Mouse (Mus musculus) ES-CJ7 (cell line): ENCODE measurements around the gene Usp21.

ENCODE experiments used
- DNase-seq: peaks from one replicate; pipeline ENCODE4 v3.0.0; 2011; ENCODE audit warnings: low read depth, low spot score

Gene Usp21

DNA sequence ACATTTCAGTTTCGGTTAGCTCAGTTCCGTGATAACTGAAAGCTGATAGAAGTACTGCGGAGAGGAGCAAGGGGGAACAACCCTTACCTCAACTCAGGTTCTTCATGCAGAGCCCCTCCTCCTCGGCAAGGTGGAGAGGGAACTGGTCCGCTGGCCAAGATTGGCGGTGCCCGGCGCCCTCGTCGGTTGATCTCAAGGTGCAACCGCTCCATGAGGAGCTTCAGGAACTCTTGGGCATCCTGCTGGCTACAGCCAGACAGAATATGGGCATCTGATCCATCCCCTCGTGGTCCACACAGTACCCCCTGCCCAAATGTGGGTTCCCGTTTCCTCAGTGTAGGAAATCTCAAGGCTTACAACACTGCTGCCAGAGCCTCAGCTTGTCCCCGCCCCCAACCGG lies 3.3 kb downstream of the Usp21 start:
- DNase-seq: no peak

DNA sequence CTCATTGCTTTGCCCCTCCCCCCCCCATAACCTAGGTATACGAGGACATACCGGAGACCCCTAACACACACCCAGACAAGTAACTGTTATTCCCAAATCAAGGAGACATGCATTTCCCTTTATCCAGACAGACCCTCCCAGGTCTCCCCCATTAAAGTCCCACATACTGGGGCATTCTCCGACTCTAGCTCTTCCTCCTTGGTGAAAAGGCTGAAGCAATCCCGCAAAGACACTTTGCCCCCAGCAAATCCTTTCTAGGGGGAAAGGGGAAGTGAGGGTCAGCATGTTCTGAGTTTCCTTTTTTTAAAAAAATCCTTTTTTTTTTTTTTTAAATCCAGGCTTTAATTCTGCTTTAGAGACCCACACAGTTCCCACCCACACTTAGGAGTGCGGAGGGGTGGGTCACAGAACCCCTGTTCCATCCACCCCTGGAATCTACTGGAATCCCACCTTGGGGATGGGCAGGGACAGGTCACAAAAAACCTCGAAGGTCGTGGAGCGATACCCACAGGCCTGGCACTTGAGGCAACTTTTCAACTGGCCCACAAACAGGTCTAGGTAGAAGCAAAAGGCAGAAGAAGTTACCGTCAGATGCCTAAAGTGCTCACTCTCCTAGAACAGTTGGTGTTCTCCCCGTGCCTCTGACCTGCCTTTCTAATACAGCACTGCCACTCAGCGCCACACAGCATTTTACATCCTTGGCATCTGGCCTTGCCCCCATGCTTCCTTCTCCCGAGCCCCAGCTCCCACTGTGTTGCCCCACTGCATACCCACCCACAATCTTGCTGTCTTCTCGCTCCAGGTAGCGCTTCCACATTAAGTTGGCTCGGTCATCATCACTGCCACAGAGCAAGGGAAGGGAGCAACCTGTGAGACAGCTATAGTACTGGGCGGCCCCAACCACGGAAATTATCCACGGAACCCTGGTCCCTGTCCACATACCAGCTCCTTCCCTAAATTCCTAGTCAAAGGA lies 4.3 kb downstream of the Usp21 start:
- no peak for DNase-seq

DNA sequence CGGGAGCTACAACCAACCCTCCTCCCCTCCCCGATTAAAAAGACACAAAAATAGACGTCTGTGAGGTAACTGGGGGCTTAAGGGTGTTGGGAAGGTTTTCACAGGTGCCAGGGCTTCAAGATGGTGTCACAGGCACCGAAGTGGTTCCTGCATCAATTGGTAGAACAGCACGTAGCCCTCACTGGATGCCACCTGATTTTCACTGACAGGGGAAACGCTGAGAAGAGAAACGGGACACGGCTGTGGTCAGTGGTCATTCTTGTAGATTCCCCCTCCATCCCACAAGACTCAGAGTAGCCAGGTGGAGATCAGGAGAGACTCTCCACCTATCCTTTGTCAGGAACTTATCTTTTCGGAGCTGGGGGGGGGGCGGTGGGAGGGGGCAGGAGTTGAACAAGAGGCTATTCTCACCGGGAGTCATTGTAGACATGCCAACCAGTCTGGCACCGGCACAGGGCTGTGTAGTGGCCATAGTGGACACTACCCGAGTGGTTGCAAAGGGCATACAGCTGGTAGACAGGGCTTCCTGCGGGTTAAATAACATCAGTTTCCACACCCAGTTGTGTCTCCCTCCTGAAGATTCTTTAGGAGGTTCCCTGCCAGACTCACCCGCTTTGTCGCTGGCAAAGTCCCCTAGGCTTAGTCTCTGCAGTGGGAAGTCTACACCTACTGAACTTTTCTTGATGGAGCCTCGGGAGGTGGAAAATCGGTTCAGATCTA lies 5.5 kb downstream of the Usp21 start:
- DNase-seq: no peak

DNA sequence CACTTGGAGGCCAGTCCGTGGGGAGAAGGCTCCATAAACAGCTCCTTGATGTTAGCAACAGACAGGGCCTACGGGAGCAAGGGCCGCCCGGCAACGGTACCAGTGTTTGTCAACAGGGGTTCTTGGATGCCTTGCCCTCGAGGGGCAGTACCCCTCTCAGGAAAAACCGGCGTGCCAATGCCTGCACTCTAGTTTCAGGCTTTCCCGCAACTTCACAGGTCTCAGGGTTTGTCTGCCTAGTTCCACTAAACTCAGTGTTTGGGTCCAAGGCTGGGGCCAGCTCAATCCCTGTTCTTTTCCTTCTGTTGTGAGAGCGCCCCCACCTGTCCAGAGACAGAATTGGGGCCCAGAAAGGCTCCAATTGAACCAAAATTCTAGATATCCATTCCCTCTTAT lies 6.3 kb downstream of the Usp21 start:
- peak; percentile 74 for DNase-seq

DNA sequence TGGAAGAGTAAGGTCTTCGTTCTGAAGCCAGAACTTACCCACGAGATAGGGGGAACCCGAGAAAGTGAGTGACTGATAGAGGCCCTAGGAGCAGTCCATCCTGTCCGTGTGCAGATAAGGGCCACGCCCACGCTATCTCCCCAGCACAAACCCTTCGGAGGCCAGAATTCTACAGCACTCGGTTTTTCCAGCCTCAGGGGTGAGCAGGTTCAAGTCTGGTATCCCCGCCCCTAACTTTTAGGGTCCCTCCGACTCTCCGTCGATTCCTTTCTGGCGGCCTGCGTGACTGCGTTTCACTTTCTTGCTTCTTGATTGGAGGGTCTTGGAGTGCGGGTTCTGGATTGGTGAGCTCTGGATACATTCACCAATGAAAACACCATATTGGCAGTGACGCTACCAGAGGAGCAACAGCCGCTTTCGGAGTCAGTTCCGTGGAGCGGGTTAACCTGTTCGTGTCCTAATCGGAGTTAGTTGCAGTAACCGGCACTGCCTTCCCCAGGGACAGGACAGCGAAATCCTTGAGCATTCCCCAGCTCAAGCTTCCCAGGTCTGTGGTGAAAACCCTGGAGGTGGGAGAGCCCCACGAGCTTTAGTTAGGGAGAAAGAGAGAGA lies 6.8 kb downstream of the Usp21 start, which contains the start of gene Ppox:
TSS of gene Ppox (minus strand) at position 271 of the 612 bp plus-strand sequence.
- DNase-seq: peak; percentile 99

DNA sequence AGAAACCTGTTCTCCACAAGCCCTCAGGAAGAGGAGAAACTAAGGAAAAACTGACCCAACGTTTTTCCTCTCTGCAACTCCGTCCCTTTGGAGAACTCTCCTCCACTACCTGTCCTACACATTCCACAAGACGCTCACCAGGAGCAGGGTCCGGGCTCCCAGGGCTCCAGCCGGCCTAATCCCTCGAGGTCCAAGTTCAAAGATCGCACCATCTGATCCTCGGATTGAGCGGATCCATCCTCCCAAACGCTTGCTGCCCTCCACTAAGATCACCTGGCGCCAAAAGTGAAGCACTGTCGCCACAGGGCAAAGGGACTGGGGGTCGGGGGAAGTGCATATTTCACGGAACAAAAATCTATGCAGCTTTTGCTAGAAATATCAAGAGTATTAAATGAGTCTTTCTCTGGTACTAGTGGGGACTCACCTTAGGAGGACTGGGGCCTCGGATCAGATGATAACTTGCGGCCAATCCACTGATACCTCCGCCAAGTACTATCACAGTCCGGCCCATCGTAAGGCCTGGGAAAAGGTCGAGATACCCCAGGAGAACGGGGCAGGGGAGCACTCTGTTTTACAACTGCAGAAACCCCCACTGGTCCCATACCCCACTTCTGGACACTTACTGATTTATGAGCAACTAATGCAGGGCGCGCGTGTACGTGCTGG lies 7.4 kb downstream of the Usp21 start:
- DNase-seq: no peak

DNA sequence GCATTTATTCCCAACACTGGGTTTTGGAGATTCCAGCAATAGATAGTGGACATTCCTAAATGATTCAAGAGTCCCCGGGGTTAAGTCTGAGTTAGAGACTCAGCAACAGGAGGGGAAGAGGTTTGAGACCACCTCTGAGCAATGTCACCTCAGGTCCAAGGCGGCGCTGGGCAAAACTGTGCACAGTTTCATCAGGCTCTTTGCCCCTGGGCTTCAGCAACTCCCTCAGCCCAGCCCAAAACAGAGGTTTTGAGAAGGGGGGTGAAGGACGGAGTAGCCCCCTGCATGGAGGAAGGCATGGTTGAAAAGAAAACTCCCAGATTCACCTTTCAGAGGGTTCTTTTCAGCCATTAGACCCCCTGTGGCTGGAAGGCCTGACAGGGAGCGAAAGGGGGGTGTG lies 8.1 kb downstream of the Usp21 start:
- no peak for DNase-seq

DNA sequence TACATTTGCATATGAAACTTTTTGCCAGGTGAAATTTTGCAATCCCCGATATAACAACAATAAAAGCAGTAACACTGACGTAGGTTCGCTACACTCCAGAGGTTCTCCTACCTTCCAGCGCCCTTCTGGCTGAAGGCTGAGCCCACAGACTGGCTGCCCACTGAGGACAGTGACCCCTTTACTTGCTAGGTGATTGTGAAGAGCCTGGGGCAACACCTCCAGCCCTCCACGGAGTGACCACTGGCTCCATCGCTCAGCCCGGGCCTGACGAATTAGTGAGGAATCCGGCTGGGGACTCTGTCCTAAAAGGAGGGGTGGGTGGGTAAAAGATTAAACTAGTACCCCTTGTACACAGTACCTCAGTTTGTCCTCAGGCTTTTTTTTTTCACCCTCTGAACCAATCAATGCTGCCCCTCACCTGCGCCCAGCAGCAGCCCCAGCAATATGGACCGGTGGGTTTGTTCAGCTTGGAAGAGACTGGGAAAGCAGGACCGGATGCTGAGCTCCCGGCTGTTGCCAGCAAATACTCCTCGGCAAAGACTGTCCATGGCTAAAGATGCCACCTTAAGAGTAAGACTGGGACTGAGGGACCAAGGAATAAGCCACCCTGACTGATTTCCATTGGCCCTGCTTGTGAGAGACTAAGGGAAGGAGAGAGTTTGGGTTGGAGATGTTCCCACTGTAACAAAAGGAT lies 8.6 kb downstream of the Usp21 start:
- no peak for DNase-seq

DNA sequence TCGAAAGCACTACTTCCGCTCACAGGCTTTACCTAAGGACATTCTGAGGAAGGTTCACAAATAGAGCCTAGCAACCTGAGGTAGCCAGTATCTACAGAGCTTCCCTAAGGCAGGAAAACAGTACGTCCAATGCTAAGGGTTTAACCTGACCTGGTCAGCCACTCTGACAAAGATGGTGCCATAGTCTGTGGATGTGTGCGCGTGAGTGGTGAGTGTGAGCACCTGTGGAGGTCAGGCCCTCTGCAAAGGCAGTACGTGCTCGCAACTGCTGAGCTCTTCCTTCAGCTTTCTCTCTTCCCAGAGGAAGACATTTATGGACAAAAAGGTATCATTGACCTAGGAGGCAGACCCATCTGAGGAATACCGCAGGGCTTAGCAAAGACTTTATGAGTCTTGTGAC lies 9.4 kb downstream of the Usp21 start:
- no peak for DNase-seq

DNA sequence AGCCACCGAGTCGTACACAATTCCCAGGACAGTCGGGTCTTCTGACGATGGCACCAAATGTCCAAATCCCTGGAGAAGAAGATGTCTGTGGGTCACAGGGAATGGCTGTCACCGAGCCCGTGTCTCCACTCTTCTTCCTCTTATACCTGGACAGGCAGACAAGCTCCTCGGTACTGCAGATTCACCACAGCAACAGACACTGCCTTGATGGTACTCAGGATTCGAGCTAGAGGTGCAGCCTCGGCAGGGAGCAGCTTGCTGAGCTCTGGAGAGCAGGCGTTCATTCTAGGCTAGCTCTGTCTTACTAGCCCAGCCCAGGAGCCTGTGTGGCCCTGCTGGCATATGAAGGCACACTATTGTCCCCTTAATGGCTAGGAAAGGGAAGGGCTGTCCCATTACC lies 10.1 kb downstream of the Usp21 start:
- no peak for DNase-seq

DNA sequence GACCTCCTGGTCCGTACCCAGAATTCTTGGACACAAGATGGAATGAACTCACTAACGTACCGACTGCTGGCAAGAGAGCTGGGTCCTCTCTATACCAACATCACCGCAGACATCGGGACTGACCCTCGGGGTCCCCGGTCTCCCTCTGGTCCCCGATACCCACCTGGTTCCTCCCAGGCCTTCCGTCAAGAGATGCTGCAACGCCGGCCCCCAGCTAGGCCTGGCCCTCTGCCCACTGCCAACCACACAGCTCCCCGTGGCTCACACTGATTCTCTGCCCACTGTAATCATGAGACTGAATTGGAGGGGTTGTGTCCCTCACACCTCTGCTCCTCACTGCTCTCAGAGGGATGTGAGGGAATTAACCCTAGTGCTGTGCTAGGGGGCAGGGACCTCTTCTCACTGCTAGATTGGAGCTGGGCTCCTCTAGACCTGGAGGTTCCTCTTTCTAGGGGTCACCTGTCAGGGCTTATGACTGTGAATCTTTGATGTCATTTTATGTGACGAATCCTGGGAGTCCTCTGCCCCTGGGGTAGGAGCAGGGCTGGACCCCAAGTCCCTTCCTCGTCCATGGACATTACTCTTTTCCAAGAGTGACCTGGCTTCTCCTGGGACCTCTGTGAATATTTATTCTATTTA lies 11.6 kb downstream of the Usp21 start:
- DNase-seq: no peak

DNA sequence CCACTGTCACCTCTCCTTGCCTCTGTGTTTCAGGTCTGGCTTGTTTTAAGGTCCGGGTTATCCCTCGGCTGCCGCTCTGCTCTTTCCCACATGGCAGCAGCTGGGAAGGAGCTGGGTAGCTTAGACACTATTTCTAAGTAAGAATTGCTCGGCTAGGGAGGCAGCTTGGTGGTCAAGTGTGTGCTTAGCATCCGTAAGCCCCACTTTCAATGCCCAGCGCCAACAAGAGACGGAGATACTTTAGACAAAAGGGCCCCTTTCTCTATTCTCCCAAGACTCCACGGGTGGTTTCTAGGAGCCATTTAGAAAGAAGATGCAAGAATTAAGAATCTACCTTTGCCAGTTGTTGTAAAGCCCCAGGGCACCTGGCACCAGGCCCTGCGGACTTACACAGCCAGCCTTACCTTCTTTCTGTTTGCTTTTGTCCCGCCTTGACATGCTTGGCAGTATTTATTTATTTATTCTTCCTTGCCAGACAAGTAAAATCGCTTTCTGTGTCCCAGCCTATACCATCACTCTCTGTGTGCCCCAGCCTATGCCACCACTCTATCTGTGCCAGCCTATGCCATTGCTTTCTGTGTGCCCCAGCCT lies 12.6 kb downstream of the Usp21 start:
- DNase-seq: no peak

DNA sequence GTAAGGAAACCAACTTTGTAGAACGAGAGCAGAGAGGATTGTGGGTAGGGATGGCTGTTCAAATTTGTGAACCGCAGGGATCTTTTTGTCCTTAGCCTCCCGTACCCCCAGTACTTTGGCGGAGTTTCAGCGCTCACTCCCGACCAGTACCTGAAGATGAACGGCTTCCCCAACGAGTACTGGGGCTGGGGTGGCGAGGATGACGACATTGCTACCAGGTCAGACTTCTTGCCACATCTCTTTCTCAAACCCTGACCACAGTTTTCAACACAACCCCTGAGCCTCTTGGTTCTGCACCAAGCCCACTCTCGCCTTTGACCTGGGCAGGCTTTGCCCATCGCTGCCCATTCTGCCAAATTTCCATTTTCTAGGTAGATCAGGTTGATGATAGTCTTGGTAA lies 13.6 kb downstream of the Usp21 start:
- no peak for DNase-seq

DNA sequence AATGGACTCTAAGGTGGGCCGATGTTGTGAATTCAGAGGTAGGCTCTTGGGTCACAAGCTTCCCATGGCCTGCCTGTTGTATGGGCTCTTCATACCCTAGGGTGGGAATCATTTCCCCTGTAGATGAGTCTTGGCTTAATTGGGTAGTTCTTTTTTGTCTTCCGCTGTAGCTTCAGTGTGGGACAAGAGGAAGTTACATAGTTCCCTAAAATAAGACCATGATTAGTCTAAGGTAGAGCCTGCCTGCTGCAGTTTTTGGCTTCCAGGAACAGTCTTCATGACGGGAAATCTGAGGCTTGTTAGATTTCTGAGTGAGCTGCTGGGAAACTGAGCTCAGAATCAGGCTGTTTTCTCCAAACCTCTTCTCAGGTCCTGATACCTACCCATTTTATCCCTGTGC lies 15.7 kb downstream of the Usp21 start:
- DNase-seq: no peak

DNA sequence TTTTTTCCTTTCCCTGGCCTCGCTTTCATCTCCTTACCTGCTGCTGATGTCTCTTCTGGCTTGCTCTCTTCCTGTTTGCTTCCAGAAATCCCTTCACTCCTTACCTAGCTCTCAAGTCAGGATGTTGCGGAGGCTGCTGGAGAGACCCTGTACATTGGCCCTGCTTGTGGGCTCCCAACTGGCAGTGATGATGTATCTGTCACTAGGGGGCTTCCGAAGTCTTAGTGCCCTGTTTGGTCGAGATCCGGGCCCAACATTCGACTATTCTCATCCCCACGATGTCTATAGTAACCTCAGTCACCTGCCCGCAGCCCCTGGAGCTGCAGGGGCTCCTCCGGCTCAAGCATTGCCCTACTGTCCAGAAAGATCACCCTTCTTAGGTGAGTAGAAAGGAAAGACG lies 16.2 kb downstream of the Usp21 start:
- DNase-seq: peak; percentile 51

DNA sequence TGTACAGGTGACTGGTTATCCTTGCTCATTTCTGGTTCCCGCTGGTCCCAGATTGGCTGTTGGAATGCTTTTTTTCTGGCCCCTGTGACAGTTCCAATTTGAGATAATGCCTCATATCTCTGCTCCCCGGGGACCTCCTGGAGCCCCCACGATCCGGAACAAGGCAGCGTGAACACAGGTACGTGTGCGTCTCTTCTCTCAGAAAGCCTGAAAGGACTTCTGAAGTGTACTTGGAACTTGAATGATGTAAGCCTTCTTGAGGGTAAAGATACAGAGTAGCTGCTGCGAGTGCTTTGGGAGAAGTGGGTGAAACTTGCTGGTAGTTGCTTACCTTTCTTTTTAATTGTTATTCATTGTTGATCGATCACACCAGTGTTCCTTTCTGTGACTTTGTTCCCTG lies 16.6 kb downstream of the Usp21 start:
- no peak for DNase-seq

DNA sequence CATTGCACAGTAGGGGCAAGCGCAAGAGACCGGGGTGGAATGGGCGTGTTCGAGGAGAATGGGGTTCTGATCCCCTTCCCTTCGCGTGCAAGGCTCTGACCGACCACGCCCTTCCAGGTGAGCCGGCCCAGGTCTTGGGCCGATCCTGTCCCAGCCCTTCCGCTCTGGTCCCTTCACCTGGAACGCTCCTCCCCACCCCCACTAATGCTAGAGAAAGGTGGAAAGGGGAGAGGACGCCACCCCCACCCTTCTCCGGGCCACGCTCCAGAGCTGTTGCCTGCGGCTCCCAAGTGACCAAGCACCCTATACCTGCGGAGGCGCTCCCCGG lies 17.3 kb downstream of the Usp21 start:
- peak; percentile 79 for DNase-seq

DNA sequence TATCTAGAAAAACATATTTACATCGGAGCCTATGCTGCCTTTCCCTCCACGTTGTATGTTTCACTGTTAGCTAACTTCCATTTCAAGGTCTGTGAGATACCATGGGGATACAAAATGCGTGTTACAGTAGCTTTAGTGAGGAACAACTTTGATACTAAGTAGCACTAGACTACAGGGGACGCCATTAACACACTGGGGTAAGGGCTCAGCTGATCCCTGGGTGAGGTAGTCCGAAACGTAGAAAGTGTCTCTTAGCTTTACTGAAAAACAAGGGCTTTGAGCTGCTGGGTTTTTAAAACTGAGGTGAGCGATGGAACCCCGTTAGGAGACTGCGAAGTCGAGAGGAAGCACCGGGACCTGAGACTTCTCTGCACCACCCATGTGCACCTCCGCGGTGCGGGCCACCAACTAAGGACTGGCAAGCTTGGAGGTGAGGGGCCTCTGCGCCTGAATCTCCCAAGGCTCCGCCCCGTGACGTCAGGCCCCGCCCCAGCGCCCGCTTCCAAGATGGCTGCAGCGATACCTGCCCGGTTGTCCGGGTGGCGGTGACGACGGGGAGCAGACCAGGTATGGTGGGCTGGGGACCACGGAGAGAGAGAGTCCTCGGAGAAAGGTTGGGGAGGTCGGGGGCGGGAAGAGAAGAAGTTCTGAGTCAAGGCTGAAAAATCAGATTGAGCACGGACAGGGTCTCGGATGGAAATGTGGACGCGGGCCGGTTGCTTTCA lies 17.8 kb downstream of the Usp21 start, which contains the start of gene B4galt3:
TSS of gene B4galt3 (plus strand) at position 481 of the 725 bp plus-strand sequence.
- DNase-seq: peak; percentile 94

DNA sequence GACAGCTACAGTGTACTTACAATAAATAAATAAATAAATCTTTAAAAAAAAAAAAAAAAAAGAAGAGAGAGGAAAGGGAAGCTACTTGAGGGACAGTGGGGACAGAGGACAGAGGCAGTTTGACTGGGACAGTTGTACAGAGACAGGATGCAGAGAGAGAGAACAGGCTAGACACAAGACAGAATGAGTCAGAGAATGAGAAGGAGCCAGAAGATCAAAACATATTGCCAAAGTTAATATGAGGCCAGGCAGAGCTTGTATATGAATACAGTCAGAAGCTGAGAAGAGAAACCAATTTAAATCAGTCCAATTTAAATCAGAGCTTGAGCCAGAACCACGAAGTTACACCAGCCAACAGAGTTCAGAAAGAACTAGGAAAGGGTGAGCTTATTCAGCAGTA lies 19.4 kb downstream of the Usp21 start:
- DNase-seq: no peak
